Mouse (Mus musculus) embryonic facial prominence, embryonic 13.5 days (tissue): ENCODE results near the gene Gm8914. TPM values are rescaled to one million over a fixed set of nuclear protein-coding genes. Genes with fewer than 3 reads are reported as not detected.
"Not testable (repeated sequence)": the region's sequence is repeated elsewhere in the genome, so short reads cannot be mapped to it uniquely, and the experiment has no call there.

Source experiments
- ATAC-seq: fragments of 200-750 bp; cut with Nextera tagmentation; 2 replicates; pipeline ENCODE4 v1.8.0; 2017; ENCODE audit warnings: low read depth; ENCODE audit not compliant: insufficient number of reproducible peaks, insufficient read depth, low FRiP score, low TSS enrichment
- H3K27ac ChIP-seq: fragments of 300-500 bp; sonication (generic); 2 replicates; pipeline ENCODE4 v1.5.1; 2015; ENCODE audit warnings: moderate library complexity, mild to moderate bottlenecking, inconsistent platforms
- H3K27me3 ChIP-seq: fragments of 300-500 bp; sonication (generic); 2 replicates; pipeline ENCODE4 v1.6.1; 2015; ENCODE audit warnings: mild to moderate bottlenecking, inconsistent platforms
- H3K36me3 ChIP-seq: fragments of 300-500 bp; sonication (generic); 2 replicates; pipeline ENCODE4 v1.6.1; 2015; ENCODE audit warnings: mild to moderate bottlenecking, inconsistent platforms
- H3K4me1 ChIP-seq: fragments of 300-500 bp; sonication (generic); 2 replicates; pipeline ENCODE4 v1.6.1; 2015; ENCODE audit warnings: inconsistent platforms
- H3K4me2 ChIP-seq: fragments of 300-500 bp; sonication (generic); 2 replicates; pipeline ENCODE4 v1.6.1; 2015; ENCODE audit warnings: moderate library complexity, mild to moderate bottlenecking, inconsistent platforms
- H3K4me3 ChIP-seq: fragments of 300-500 bp; sonication (generic); 2 replicates; pipeline ENCODE4 v1.5.1; 2015; ENCODE audit warnings: mild to moderate bottlenecking, inconsistent platforms
- H3K9ac ChIP-seq: fragments of 300-500 bp; sonication (generic); 2 replicates; pipeline ENCODE4 v1.6.1; 2015; ENCODE audit warnings: mild to moderate bottlenecking, inconsistent platforms
- H3K9me3 ChIP-seq: fragments of 300-500 bp; sonication (generic); 2 replicates; pipeline ENCODE4 v1.6.1; 2016; ENCODE audit warnings: inconsistent platforms
- WGBS: fragments of 180-500 bp; shearing (Covaris S2); methylation state at CpG from one replicate; pipeline ENCODE4 v1.1.7; 2015; ENCODE audit warnings: mixed read lengths; 5-methylcytosine and 5-hydroxymethylcytosine counted together
- polyA plus RNA-seq: library from polyadenylated mRNA; unstranded; fragments of >200 nt; fragmentation: Nextera tagmentation; extraction: Ambion mirVana; gene quantifications from 2 replicates; pipeline ENCODE4 v1.2.1, GENCODE M21; 2015

Gene Gm8914
- polyA plus RNA-seq: not detected in 2 replicates

DNA sequence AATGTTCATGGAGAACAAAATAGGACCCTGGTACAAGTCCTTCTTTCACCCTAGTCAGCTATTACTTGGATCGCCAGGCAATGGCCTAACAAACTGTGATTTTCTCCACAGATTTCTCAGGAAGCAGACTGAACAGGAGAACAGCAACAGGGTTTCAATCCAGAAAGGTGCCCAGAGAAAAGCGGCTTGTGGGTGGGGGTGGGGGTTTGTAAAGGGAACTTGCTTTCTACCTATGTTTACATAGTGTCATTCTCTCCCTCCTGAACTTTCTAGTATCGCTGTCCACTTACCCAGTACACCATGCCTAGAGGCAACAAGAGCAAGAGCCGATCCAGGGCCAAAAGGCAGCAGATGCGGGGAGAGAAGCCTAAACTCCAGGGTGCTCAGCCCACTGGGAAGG, at the start of gene Gm8914:
Gene Gm8914, plus strand, starts transcription at position 301 of the 400 bp plus-strand sequence.
- not testable (repeated sequence) for H3K4me1 ChIP-seq, H3K27ac ChIP-seq, H3K36me3 ChIP-seq, H3K4me3 ChIP-seq, H3K27me3 ChIP-seq, ATAC-seq, H3K9ac ChIP-seq, H3K4me2 ChIP-seq, H3K9me3 ChIP-seq
- WGBS: no CpG with 5 or more reads among the region's 5 CpGs

Other genes with a start within 250 kb of the Gm8914 start
- gene Mageb2, start 148.4 kb upstream of the Gm8914 start, polyA plus RNA-seq: not detected in 2 replicates
- gene Gm5072, start 87.6 kb upstream of the Gm8914 start, polyA plus RNA-seq: not detected in 2 replicates
- not detected in 2 replicates for gene 1700084M14Rik, start 95.8 kb downstream of the Gm8914 start, polyA plus RNA-seq
- gene Gm14781, start 152.1 kb downstream of the Gm8914 start, polyA plus RNA-seq: not detected in 2 replicates